Mouse (Mus musculus): Measurements from ENCODE around the gene Gm26992. TPM values are rescaled to one million over a fixed set of nuclear protein-coding genes. Genes with fewer than 3 reads are reported as not detected.

Gm26992 gene
- polyA plus RNA-seq, 1 experiment = not detected

- no peak for TF ChIP-seq POLR2A (IDR thresholded peaks at IDR 0.05; ENCODE audit: low read depth, low read length)
- TF ChIP-seq CTCF (conservative IDR thresholded peaks at IDR 0.05; ENCODE audit: insufficient read depth, insufficient read length, low read depth, low read length) = no peak
- WGBS = 88% methylated on average over 6 of the region's 6 CpGs
- no peaks in the 10 kb centered on the region for H3K36me3 ChIP-seq (ENCODE audit: control insufficient read depth, insufficient read depth, low read length)
- no peak for DNase-seq
- H3K27me3 ChIP-seq (replicated peaks; ENCODE audit: control insufficient read depth, insufficient read depth, low read length) = no peaks in the 10 kb centered on the region; the same call in 1 of the 2 replicates
- no peak overlapping the region for H3K27ac ChIP-seq (ENCODE audit: insufficient read depth, low read depth, low read length)
- no peak overlapping the region for H3K4me3 ChIP-seq (ENCODE audit: insufficient read depth, low read depth, low read length)
- H3K4me1 ChIP-seq (ENCODE audit: control insufficient read depth, insufficient read depth, low read length) = no peaks in the 10 kb centered on the region
Observed at GRCm38 (mm10) chrX:103452815-103453214, 31.0 kb downstream of the Gm26992 start.

DNA sequence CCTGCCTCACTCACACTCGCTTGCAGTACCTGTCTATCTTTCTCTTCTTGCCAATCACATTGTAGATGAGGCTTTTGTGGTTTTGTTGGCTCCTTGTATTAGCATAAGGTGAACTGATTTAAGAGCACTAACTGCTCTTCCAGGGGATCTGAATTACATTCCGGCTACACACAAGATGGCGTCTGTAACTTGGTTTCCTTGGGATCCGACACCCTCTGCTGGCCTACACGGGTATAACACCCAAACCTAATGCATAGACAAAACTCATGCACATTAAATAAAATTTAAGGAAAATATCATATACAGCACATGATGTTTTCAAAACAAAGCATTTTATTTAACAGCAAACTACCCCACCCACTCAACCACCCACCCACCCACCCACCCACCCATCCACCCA is 38.2 kb downstream of the Gm26992 start:
- no peak for DNase-seq
- no peak for TF ChIP-seq POLR2A (IDR thresholded peaks at IDR 0.05; ENCODE audit: low read depth, low read length)
- TF ChIP-seq CTCF (conservative IDR thresholded peaks at IDR 0.05; ENCODE audit: insufficient read depth, insufficient read length, low read depth, low read length) = 0 out of 2 replicates have a peak, but pooled peaks have one; percentile 18
- Histone ChIP-seq H3K36me3 (ENCODE audit: control insufficient read depth, insufficient read depth, low read length) (no peaks in the 10 kb centered on the region), H3K4me1 (ENCODE audit: control insufficient read depth, insufficient read depth, low read length) (no peaks in the 10 kb centered on the region), H3K27ac (ENCODE audit: insufficient read depth, low read depth, low read length) (no peak overlapping the region), H3K4me3 (ENCODE audit: insufficient read depth, low read depth, low read length) (no peak overlapping the region), H3K27me3 (replicated peaks; ENCODE audit: control insufficient read depth, insufficient read depth, low read length) (no peaks in the 10 kb centered on the region)
- 57% methylated on average over 5 of the region's 5 CpGs for WGBS

GRCm38 (mm10) chrX:103468998-103469397 is 47.2 kb downstream of the Gm26992 start:
- no peaks in the 10 kb centered on the region for H3K36me3 ChIP-seq (ENCODE audit: control insufficient read depth, insufficient read depth, low read length)
- 73% methylated on average over 2 of the region's 2 CpGs for WGBS
- H3K27me3 ChIP-seq (replicated peaks; ENCODE audit: control insufficient read depth, insufficient read depth, low read length) = no peaks in the 10 kb centered on the region
- no peak overlapping the region for H3K27ac ChIP-seq (ENCODE audit: insufficient read depth, low read depth, low read length)
- H3K4me1 ChIP-seq (ENCODE audit: control insufficient read depth, insufficient read depth, low read length) = no peaks in the 10 kb centered on the region
- no peak overlapping the region for H3K4me3 ChIP-seq (ENCODE audit: insufficient read depth, low read depth, low read length)
- TF ChIP-seq POLR2A (IDR thresholded peaks at IDR 0.05; ENCODE audit: low read depth, low read length) (no peak), CTCF (conservative IDR thresholded peaks at IDR 0.05; ENCODE audit: insufficient read depth, insufficient read length, low read depth, low read length) (0 out of 2 replicates have a peak, but pooled peaks have one; percentile 8)
- DNase-seq = no peak

- Histone ChIP-seq H3K4me1 (ENCODE audit: control insufficient read depth, insufficient read depth, low read length) (no peaks in the 10 kb centered on the region), H3K36me3 (ENCODE audit: control insufficient read depth, insufficient read depth, low read length) (no peaks in the 10 kb centered on the region), H3K4me3 (ENCODE audit: insufficient read depth, low read depth, low read length) (no peak overlapping the region), H3K27ac (ENCODE audit: insufficient read depth, low read depth, low read length) (no peak overlapping the region), H3K27me3 (replicated peaks; ENCODE audit: control insufficient read depth, insufficient read depth, low read length) (no peaks in the 10 kb centered on the region)
- TF ChIP-seq POLR2A (IDR thresholded peaks at IDR 0.05; ENCODE audit: low read depth, low read length) (no peak), CTCF (conservative IDR thresholded peaks at IDR 0.05; ENCODE audit: insufficient read depth, insufficient read length, low read depth, low read length) (no peak)
- 74% methylated on average over 3 of the region's 3 CpGs for WGBS
- no peak for DNase-seq
Observed at GRCm38 (mm10) chrX:103472346-103472745, 50.5 kb downstream of the Gm26992 start.

GRCm38 (mm10) chrX:103477507-103477906 is 55.7 kb downstream of the Gm26992 start:
- no peaks in the 10 kb centered on the region for H3K4me1 ChIP-seq (ENCODE audit: control insufficient read depth, insufficient read depth, low read length)
- DNase-seq = peak; percentile 54
- no peaks in the 10 kb centered on the region for H3K36me3 ChIP-seq (ENCODE audit: control insufficient read depth, insufficient read depth, low read length)
- WGBS = 1% methylated on average over 3 of the region's 3 CpGs
- H3K4me3 ChIP-seq (ENCODE audit: insufficient read depth, low read depth, low read length) = no peak overlapping the region
- no peak overlapping the region for H3K27ac ChIP-seq (ENCODE audit: insufficient read depth, low read depth, low read length)
- no peaks in the 10 kb centered on the region for H3K27me3 ChIP-seq (replicated peaks; ENCODE audit: control insufficient read depth, insufficient read depth, low read length)
- TF ChIP-seq POLR2A (IDR thresholded peaks at IDR 0.05; ENCODE audit: low read depth, low read length) = no peak
- TF ChIP-seq CTCF (conservative IDR thresholded peaks at IDR 0.05; ENCODE audit: insufficient read depth, insufficient read length, low read depth, low read length) = peak; percentile 71

- 97% methylated on average over 32 of the region's 32 CpGs for WGBS
Observed at GRCm38 (mm10) chrX:103481243-103482096, 59.7 kb downstream of the Gm26992 start.

GRCm38 (mm10) chrX:103482097-103482451 is 60.3 kb downstream of the Gm26992 start:
- Histone ChIP-seq H3K4me1 (ENCODE audit: control insufficient read depth, insufficient read depth, low read length) (no peaks in the 10 kb centered on the region; the same call in 1 of the 2 replicates), H3K4me3 (ENCODE audit: insufficient read depth, low read depth, low read length) (no peak overlapping the region), H3K27ac (ENCODE audit: insufficient read depth, low read depth, low read length) (no peak overlapping the region), H3K36me3 (ENCODE audit: control insufficient read depth, insufficient read depth, low read length) (no peaks in the 10 kb centered on the region), H3K27me3 (replicated peaks; ENCODE audit: control insufficient read depth, insufficient read depth, low read length) (no peaks in the 10 kb centered on the region)
- WGBS = 96% methylated on average over 24 of the region's 24 CpGs
- DNase-seq = no peak
- TF ChIP-seq POLR2A (IDR thresholded peaks at IDR 0.05; ENCODE audit: low read depth, low read length) (no peak), CTCF (conservative IDR thresholded peaks at IDR 0.05; ENCODE audit: insufficient read depth, insufficient read length, low read depth, low read length) (no peak)

More at GRCm38 (mm10) chrX:103481243-103482096, 59.7 kb downstream of the Gm26992 start:
- no peaks in the 10 kb centered on the region for H3K27me3 ChIP-seq (replicated peaks; ENCODE audit: control insufficient read depth, insufficient read depth, low read length)
- no peak overlapping the region for H3K4me3 ChIP-seq (ENCODE audit: insufficient read depth, low read depth, low read length)
- H3K36me3 ChIP-seq (ENCODE audit: control insufficient read depth, insufficient read depth, low read length) = no peaks in the 10 kb centered on the region
- no peaks in the 10 kb centered on the region; the same call in 1 of the 2 replicates for H3K4me1 ChIP-seq (ENCODE audit: control insufficient read depth, insufficient read depth, low read length)
- TF ChIP-seq POLR2A (IDR thresholded peaks at IDR 0.05; ENCODE audit: low read depth, low read length) (no peak), CTCF (conservative IDR thresholded peaks at IDR 0.05; ENCODE audit: insufficient read depth, insufficient read length, low read depth, low read length) (no peak)
- H3K27ac ChIP-seq (ENCODE audit: insufficient read depth, low read depth, low read length) = no peak overlapping the region
- DNase-seq = no peak
